Mouse (Mus musculus) embryo, embryonic 9.5 days (tissue): ENCODE results near the gene Agrp.

ENCODE experiments used
- DNase-seq: peaks from one replicate; pipeline ENCODE4 v3.0.0-alpha.2; 2017; ENCODE audit errors: extremely low spot score

Agrp gene

GRCm38 (mm10) chr8:105518436-105519313 lies 118.5 kb downstream of the Agrp start, which contains the start of gene Hsd11b2:
Gene Hsd11b2 (plus strand): TSS chr8:105518755.
- peak; percentile 78 for DNase-seq

GRCm38 (mm10) chr8:105517346-105517745 lies 119.8 kb downstream of the Agrp start:
- peak; percentile 26 for DNase-seq
